Mouse (Mus musculus) adrenal gland, adult 18-20 months (tissue): ENCODE measurements around the gene Cd82. TPM values are rescaled to one million over a fixed set of nuclear protein-coding genes. Genes with fewer than 3 reads are reported as not detected.

Source experiments
- DNase-seq, 2 experiments: peaks; one replicate each; pipeline ENCODE4 v3.0.0; 2021 to 2022; ENCODE audit warnings: low spot score in 2 of 2
- total RNA-seq, 2 experiments: library from RNA; stranded (reverse); gene quantifications; 1 replicate in 1 of 2; 2 replicates in 1 of 2; pipeline ENCODE4 v1.2.3; 2021

The Cd82 gene
- total RNA-seq, 2 experiments from 2014 or later = 55.7 to 67.5 TPM

- DNase-seq = no peak
These were observed 43.0 kb downstream of the Cd82 start for GRCm38 (mm10) chr2:93419971-93420370.

GRCm38 (mm10) chr2:93418396-93418795 is 44.5 kb downstream of the Cd82 start:
- DNase-seq = peak; percentile 81 to 84

GRCm38 (mm10) chr2:93416874-93417709 is 45.8 kb downstream of the Cd82 start:
- peak in 1 of 2 experiments; percentile 33 for DNase-seq

- peak; percentile 53 to 63 for DNase-seq
These were observed 47.7 kb downstream of the Cd82 start for GRCm38 (mm10) chr2:93415281-93415680.

- DNase-seq = no peak
These were observed 48.8 kb downstream of the Cd82 start for GRCm38 (mm10) chr2:93414163-93414562.

GRCm38 (mm10) chr2:93413367-93414014 is 49.4 kb downstream of the Cd82 start:
- peak; percentile 48 to 58 for DNase-seq

- no peak for DNase-seq
These were observed 50.8 kb downstream of the Cd82 start for GRCm38 (mm10) chr2:93412101-93412500.

- DNase-seq = no peak
These were observed 51.9 kb downstream of the Cd82 start for GRCm38 (mm10) chr2:93410899-93411570.

- peak; percentile 36 to 49 for DNase-seq
These were observed 57.9 kb downstream of the Cd82 start for GRCm38 (mm10) chr2:93405017-93405425.

GRCm38 (mm10) chr2:93404169-93404568 is 58.8 kb downstream of the Cd82 start:
- DNase-seq = no peak

GRCm38 (mm10) chr2:93403267-93403666 is 59.7 kb downstream of the Cd82 start:
- DNase-seq = no peak

GRCm38 (mm10) chr2:93391198-93391597 is 71.7 kb downstream of the Cd82 start:
- DNase-seq = no peak

GRCm38 (mm10) chr2:93390170-93390926 is 72.6 kb downstream of the Cd82 start:
- no peak for DNase-seq

GRCm38 (mm10) chr2:93386958-93387357 is 76.0 kb downstream of the Cd82 start:
- no peak for DNase-seq

- DNase-seq = no peak
These were observed 79.1 kb downstream of the Cd82 start for GRCm38 (mm10) chr2:93383831-93384230.

GRCm38 (mm10) chr2:93380680-93381089 is 82.3 kb downstream of the Cd82 start:
- no peak for DNase-seq

- no peak for DNase-seq
These were observed 85.1 kb downstream of the Cd82 start for GRCm38 (mm10) chr2:93377797-93378196.

- DNase-seq = no peak
These were observed 85.8 kb downstream of the Cd82 start for GRCm38 (mm10) chr2:93377157-93377556.

GRCm38 (mm10) chr2:93372872-93373271 is 90.1 kb downstream of the Cd82 start:
- DNase-seq = no peak

GRCm38 (mm10) chr2:93372097-93372571 is 90.8 kb downstream of the Cd82 start:
- peak in 1 of 2 experiments; percentile 31 for DNase-seq
